Mouse (Mus musculus) testis, adult 2 months (tissue): ENCODE measurements at regions not wholly inside any gene's neighbourhood (a gene's known extent, or its start where the extent isn't known, plus 50 kb on each side); places are given as distances from the start of the nearest gene placed in this dataset.

ENCODE experiments used
- CTCF ChIP-seq: fragments of 200-500 bp; IDR thresholded peaks from 2 replicates; pipeline ENCODE4 v1.5.1; 2012; ENCODE audit warnings: low read depth, mild to moderate bottlenecking, inconsistent platforms, low read length, moderate library complexity; ENCODE audit not compliant: control insufficient read depth, insufficient read depth, insufficient replicate concordance
- POLR2A ChIP-seq: fragments of 200-500 bp; IDR thresholded peaks from 2 replicates; pipeline ENCODE4 v1.6.1; 2012; ENCODE audit warnings: low read depth, mild to moderate bottlenecking, inconsistent platforms, low read length, moderate library complexity; ENCODE audit not compliant: control insufficient read depth

DNA sequence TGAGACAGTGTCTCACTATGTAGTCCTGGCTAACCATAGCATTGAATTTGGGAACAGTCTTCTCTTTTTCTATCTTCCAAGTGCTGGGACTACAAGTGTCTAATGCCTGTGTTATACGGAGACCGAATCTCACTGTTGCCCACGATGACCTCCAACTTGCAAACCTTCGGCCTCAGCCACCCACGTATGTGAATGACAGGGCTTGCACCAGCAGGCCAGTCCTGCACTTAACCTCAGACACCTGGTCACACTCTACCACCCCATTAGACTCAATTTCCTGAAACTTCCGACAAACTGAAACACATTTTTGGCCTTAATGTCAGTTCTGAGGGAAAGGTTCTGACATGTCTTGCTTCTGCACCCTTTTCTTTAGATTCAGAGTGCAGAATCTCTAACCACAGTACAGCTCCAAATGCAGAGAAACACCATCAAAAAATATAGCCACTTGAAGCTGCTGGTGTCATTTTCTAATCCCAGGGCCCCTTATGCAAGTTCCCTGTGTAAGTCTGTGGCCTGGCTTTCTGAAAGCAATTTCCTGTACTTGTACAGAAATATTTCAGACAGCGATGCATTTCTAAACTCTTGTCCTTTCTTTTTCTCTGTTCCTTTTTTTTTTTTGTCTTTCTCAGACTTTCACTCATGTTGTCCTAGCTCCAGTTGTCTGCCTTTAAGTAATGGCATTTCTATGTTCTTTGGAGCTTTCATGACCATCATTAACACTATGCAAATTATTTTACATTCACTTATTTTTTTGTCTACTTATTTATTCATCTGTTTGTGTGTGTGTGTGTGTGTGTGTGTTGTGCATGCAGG lies 97.8 kb downstream of the Tmsb4x start:
- TF ChIP-seq CTCF: no peak
- TF ChIP-seq POLR2A: no peak
